Mouse (Mus musculus) midbrain, embryonic 10.5 days (tissue): Measurements from ENCODE around the gene Uaca. TPM values are rescaled to one million over a fixed set of nuclear protein-coding genes. Genes with fewer than 3 reads are reported as not detected.
"Not testable (repeated sequence)": the region's sequence is repeated elsewhere in the genome, so short reads cannot be mapped to it uniquely, and the experiment has no call there.

Experiments used
- DNase-seq: peaks from one replicate; pipeline ENCODE4 v3.0.0-alpha.2; 2017; ENCODE audit warnings: low spot score
- H3K27ac ChIP-seq: fragments of 300-500 bp; sonication (generic); replicated peaks from 2 replicates; pipeline ENCODE4 v1.5.1; 2016; ENCODE audit warnings: mild to moderate bottlenecking
- H3K27me3 ChIP-seq: fragments of 300-500 bp; sonication (generic); 2 replicates; pipeline ENCODE4 v1.6.1; 2016; ENCODE audit warnings: low read depth, mild to moderate bottlenecking; ENCODE audit not compliant: poor library complexity, severe bottlenecking
- H3K36me3 ChIP-seq: fragments of 300-500 bp; sonication (generic); 2 replicates; pipeline ENCODE4 v1.6.1; 2016; ENCODE audit warnings: mild to moderate bottlenecking, moderate library complexity
- H3K4me1 ChIP-seq: fragments of 300-500 bp; sonication (generic); 2 replicates; pipeline ENCODE4 v1.6.1; 2016
- H3K4me3 ChIP-seq: fragments of 300-500 bp; sonication (generic); 2 replicates; pipeline ENCODE4 v1.5.1; 2016; ENCODE audit warnings: mild to moderate bottlenecking, moderate library complexity
- H3K9me3 ChIP-seq: fragments of 300-500 bp; sonication (generic); replicated peaks from 2 replicates; pipeline ENCODE4 v1.6.1; 2016; ENCODE audit warnings: mild to moderate bottlenecking
- WGBS: fragments of 180-500 bp; shearing (Covaris S2); methylation state at CpG from one replicate; pipeline ENCODE4 v1.1.7; 2016; 5-methylcytosine and 5-hydroxymethylcytosine counted together
- polyA plus RNA-seq: library from polyadenylated mRNA; unstranded; fragments of >200 nt; fragmentation: Nextera tagmentation; extraction: Ambion mirVana; gene quantifications from 2 replicates; pipeline ENCODE4 v1.2.1, GENCODE M21; 2016

Uaca gene
- polyA plus RNA-seq, 1 experiment from 2014 or later, result 33.1 TPM

GRCm38 (mm10) chr9:60797126-60797525, 2.8 kb downstream of the Uaca start:
- H3K36me3 ChIP-seq, result no peaks in the 10 kb centered on the region
- no peak overlapping the region for H3K4me3 ChIP-seq
- H3K4me1 ChIP-seq, result peaks cover 44% of the 10 kb centered on the region
- DNase-seq, result no peak
- H3K9me3 ChIP-seq, result no peaks in the 10 kb centered on the region
- 89% methylated on average over 6 of the region's 6 CpGs for WGBS
- no peak overlapping the region for H3K27ac ChIP-seq
- 0 out of 2 replicates have a peak, but pooled peaks cover 3% of the 10 kb centered on the region for H3K27me3 ChIP-seq

- H3K4me1 ChIP-seq, result peaks cover 29% of the 10 kb centered on the region
- 34% methylated on average over 10 of the region's 10 CpGs for WGBS
- H3K4me3 ChIP-seq, result no peak overlapping the region
- no peak for DNase-seq
- no peaks in the 10 kb centered on the region for H3K9me3 ChIP-seq
- H3K27me3 ChIP-seq, result no peaks in the 10 kb centered on the region
- no peak overlapping the region for H3K27ac ChIP-seq
- no peaks in the 10 kb centered on the region for H3K36me3 ChIP-seq
Measured at GRCm38 (mm10) chr9:60799061-60799460, 4.7 kb downstream of the Uaca start.

- H3K9me3 ChIP-seq, result no peaks in the 10 kb centered on the region
- no peaks in the 10 kb centered on the region for H3K27me3 ChIP-seq
- DNase-seq, result no peak
- 81% methylated on average over 8 of the region's 8 CpGs for WGBS
- no peaks in the 10 kb centered on the region for H3K36me3 ChIP-seq
- peaks cover 16% of the 10 kb centered on the region for H3K4me1 ChIP-seq
- no peak overlapping the region for H3K27ac ChIP-seq
- H3K4me3 ChIP-seq, result no peak overlapping the region
Measured at GRCm38 (mm10) chr9:60800663-60801382, 6.5 kb downstream of the Uaca start.

GRCm38 (mm10) chr9:60801746-60802145, 7.4 kb downstream of the Uaca start:
- no peaks in the 10 kb centered on the region for H3K27me3 ChIP-seq
- H3K4me1 ChIP-seq, result peaks cover 12% of the 10 kb centered on the region
- no peak overlapping the region for H3K27ac ChIP-seq
- no peak overlapping the region for H3K4me3 ChIP-seq
- no peak for DNase-seq
- WGBS, result 74% methylated on average over 1 of the region's 1 CpGs
- H3K9me3 ChIP-seq, result no peaks in the 10 kb centered on the region
- H3K36me3 ChIP-seq, result no peaks in the 10 kb centered on the region

- Histone ChIP-seq H3K36me3 (no peaks in the 10 kb centered on the region), H3K9me3 (no peaks in the 10 kb centered on the region), H3K4me1 (peaks cover 12% of the 10 kb centered on the region), H3K27ac (no peak overlapping the region), H3K27me3 (no peaks in the 10 kb centered on the region), H3K4me3 (no peak overlapping the region)
- DNase-seq, result no peak
- 93% methylated on average over 5 of the region's 5 CpGs for WGBS
Measured at GRCm38 (mm10) chr9:60802341-60802740, 8.0 kb downstream of the Uaca start.

GRCm38 (mm10) chr9:60806021-60806420, 11.7 kb downstream of the Uaca start:
- WGBS, result 82% methylated on average over 2 of the region's 2 CpGs
- no peak for DNase-seq
- Histone ChIP-seq H3K27ac (no peak overlapping the region), H3K27me3 (no peaks in the 10 kb centered on the region), H3K9me3 (no peaks in the 10 kb centered on the region), H3K36me3 (no peaks in the 10 kb centered on the region), H3K4me3 (no peak overlapping the region), H3K4me1 (0 out of 2 replicates have a peak, but pooled peaks cover 3% of the 10 kb centered on the region)

GRCm38 (mm10) chr9:60807996-60808395, 13.7 kb downstream of the Uaca start:
- H3K9me3 ChIP-seq, result no peaks in the 10 kb centered on the region
- no peaks in the 10 kb centered on the region for H3K27me3 ChIP-seq
- H3K36me3 ChIP-seq, result no peaks in the 10 kb centered on the region
- no peak for DNase-seq
- H3K4me1 ChIP-seq, result peaks cover 4% of the 10 kb centered on the region; the same call in 1 of the 2 replicates
- no peak overlapping the region for H3K27ac ChIP-seq
- 91% methylated on average over 5 of the region's 5 CpGs for WGBS
- H3K4me3 ChIP-seq, result no peak overlapping the region

GRCm38 (mm10) chr9:60813139-60813880, 19.0 kb downstream of the Uaca start:
- no peaks in the 10 kb centered on the region for H3K27me3 ChIP-seq
- no peaks in the 10 kb centered on the region for H3K9me3 ChIP-seq
- H3K27ac ChIP-seq, result no peak overlapping the region
- H3K4me1 ChIP-seq, result peaks cover 30% of the 10 kb centered on the region
- no peak overlapping the region for H3K4me3 ChIP-seq
- 17% methylated on average over 11 of the region's 11 CpGs for WGBS
- H3K36me3 ChIP-seq, result no peaks in the 10 kb centered on the region
- DNase-seq, result peak; percentile 33

- 88% methylated on average over 8 of the region's 8 CpGs for WGBS
- no peaks in the 10 kb centered on the region for H3K36me3 ChIP-seq
Measured at GRCm38 (mm10) chr9:60815502-60815901, 21.2 kb downstream of the Uaca start.

GRCm38 (mm10) chr9:60817585-60817984, 23.2 kb downstream of the Uaca start:
- DNase-seq, result no peak
- WGBS, result 81% methylated on average over 5 of the region's 5 CpGs
- H3K4me1 ChIP-seq, result peaks cover 39% of the 10 kb centered on the region
- H3K27me3 ChIP-seq, result no peaks in the 10 kb centered on the region
- H3K4me3 ChIP-seq, result no peak overlapping the region
- no peak overlapping the region for H3K27ac ChIP-seq
- H3K9me3 ChIP-seq, result no peaks in the 10 kb centered on the region
- 0 out of 2 replicates have a peak, but pooled peaks cover 2% of the 10 kb centered on the region for H3K36me3 ChIP-seq

More at GRCm38 (mm10) chr9:60815502-60815901, 21.2 kb downstream of the Uaca start:
- Histone ChIP-seq H3K27ac (no peak overlapping the region), H3K9me3 (no peaks in the 10 kb centered on the region), H3K27me3 (no peaks in the 10 kb centered on the region), H3K4me3 (no peak overlapping the region), H3K4me1 (peaks cover 33% of the 10 kb centered on the region)
- peak; percentile 30 for DNase-seq

- H3K9me3 ChIP-seq, H3K4me3 ChIP-seq, H3K27me3 ChIP-seq, H3K36me3 ChIP-seq, H3K27ac ChIP-seq, DNase-seq: not testable (repeated sequence)
- H3K4me1 ChIP-seq, result peaks cover 32% of the 10 kb centered on the region
- WGBS, result 61% methylated on average over 8 of the region's 8 CpGs
Measured at GRCm38 (mm10) chr9:60818582-60818981, 24.2 kb downstream of the Uaca start.

GRCm38 (mm10) chr9:60819340-60819739, 25.0 kb downstream of the Uaca start:
- H3K36me3 ChIP-seq, result 0 out of 2 replicates have a peak, but pooled peaks cover 2% of the 10 kb centered on the region
- no peak for DNase-seq
- peaks cover 24% of the 10 kb centered on the region for H3K4me1 ChIP-seq
- 21% methylated on average over 1 of the region's 1 CpGs for WGBS
- no peak overlapping the region for H3K4me3 ChIP-seq
- no peaks in the 10 kb centered on the region for H3K27me3 ChIP-seq
- H3K9me3 ChIP-seq, result no peaks in the 10 kb centered on the region
- no peak overlapping the region for H3K27ac ChIP-seq

- Histone ChIP-seq H3K27ac (no peak overlapping the region), H3K36me3 (0 out of 2 replicates have a peak, but pooled peaks cover 2% of the 10 kb centered on the region), H3K4me1 (peaks cover 18% of the 10 kb centered on the region), H3K27me3 (no peaks in the 10 kb centered on the region), H3K9me3 (no peaks in the 10 kb centered on the region), H3K4me3 (no peak overlapping the region)
- 81% methylated on average over 4 of the region's 4 CpGs for WGBS
- DNase-seq, result no peak
Measured at GRCm38 (mm10) chr9:60821501-60821900, 27.2 kb downstream of the Uaca start.
